In the genomic region with DNA sequence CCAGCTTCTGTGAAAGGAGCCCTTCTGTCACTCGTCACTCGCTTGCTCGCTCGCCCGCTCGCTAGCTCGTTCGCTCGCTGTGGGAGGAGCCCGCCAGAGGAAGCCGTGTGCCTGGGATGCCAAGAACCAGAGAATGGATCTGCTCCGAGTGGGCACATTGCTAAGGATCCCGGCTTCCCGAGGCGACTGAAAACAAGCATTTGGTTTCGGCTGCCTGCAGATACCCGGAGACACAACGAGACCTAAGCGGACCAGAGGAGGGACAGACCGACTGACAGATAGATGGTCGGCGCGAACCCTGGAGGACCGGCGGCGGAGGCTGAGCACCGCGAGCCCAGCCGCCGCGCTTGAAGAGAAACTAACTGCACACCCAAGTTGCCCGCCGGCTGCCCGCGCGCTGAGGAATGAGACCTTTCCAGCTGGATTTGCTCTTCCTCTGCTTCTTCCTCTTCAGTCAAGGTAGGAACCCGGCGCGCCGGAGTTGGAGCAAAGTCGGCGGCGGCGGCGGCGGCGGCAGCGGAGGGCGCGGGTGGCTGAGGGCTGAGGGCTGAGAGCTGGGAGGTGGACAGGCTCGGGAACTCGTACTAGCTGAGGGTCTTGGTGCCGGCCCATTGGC, we compare ENCODE assay signal across 8 mouse cellular contexts. TPM values are rescaled to one million over a fixed set of nuclear protein-coding genes. Genes with fewer than 3 reads are reported as not detected.
DNase-seq lines count a peak whose midpoint lies in the region; ATAC-seq and TF ChIP-seq lines count a peak whose summit lies in the region.

No protein-coding gene starts in this region.

- no peak overlapping the region for H3K27ac ChIP-seq in bone marrow macrophage, adult 2 months (ENCODE audit: insufficient read depth, low read depth, low read length)
- no peak overlapping the region for H3K27ac ChIP-seq in embryonic facial prominence, embryonic 11.5 days (replicated peaks; ENCODE audit: low read depth, low read length)
- H3K27ac ChIP-seq in midbrain, embryonic 12.5 days (replicated peaks), result no peak overlapping the region
- H3K27ac ChIP-seq in stomach, embryonic 16.5 days (ENCODE audit: low read length), result no peak overlapping the region

- peaks cover 30% of the 10 kb centered on the region for H3K27me3 ChIP-seq in embryonic facial prominence, embryonic 11.5 days (ENCODE audit: control insufficient read depth, insufficient read depth, low read length)
- H3K27me3 ChIP-seq in midbrain, embryonic 12.5 days, result peaks cover 68% of the 10 kb centered on the region
- peaks cover 32% of the 10 kb centered on the region for H3K27me3 ChIP-seq in stomach, embryonic 16.5 days (ENCODE audit: control insufficient read depth, insufficient read depth, low read length)

- intact Hi-C loops in left cerebral cortex, postnatal 4 days (cut with DNase I), result loop anchor here (5.0 to 10.0 kb wide), 3 partner anchors 424 to 1227 kb away; no protein-coding TSS in a partner anchor

- no peaks in the 10 kb centered on the region for H3K4me1 ChIP-seq in bone marrow macrophage, adult 2 months (ENCODE audit: control insufficient read depth, insufficient read depth, low read length)
- H3K4me1 ChIP-seq in embryonic facial prominence, embryonic 11.5 days (ENCODE audit: control insufficient read depth, insufficient read depth, low read length), result no peaks in the 10 kb centered on the region
- peaks cover 23% of the 10 kb centered on the region for H3K4me1 ChIP-seq in midbrain, embryonic 12.5 days
- H3K4me1 ChIP-seq in stomach, embryonic 16.5 days (ENCODE audit: control insufficient read depth, insufficient read depth, low read length), result 0 out of 2 replicates have a peak, but pooled peaks cover 9% of the 10 kb centered on the region

- under 1% methylated on average over 52 of the region's 53 CpGs for WGBS in embryonic facial prominence, embryonic 11.5 days
- WGBS in midbrain, embryonic 12.5 days, result under 1% methylated on average over 53 of the region's 53 CpGs
- under 1% methylated on average over 53 of the region's 53 CpGs for WGBS in stomach, embryonic 16.5 days

- no peaks in the 10 kb centered on the region for H3K36me3 ChIP-seq in embryonic facial prominence, embryonic 11.5 days (replicated peaks; ENCODE audit: control insufficient read depth, insufficient read depth, low read depth, low read length)
- H3K36me3 ChIP-seq in midbrain, embryonic 12.5 days, result no peaks in the 10 kb centered on the region
- H3K36me3 ChIP-seq in stomach, embryonic 16.5 days (ENCODE audit: control insufficient read depth, insufficient read depth, low read length), result no peaks in the 10 kb centered on the region

- peak overlapping the region; percentile 57 for H3K9ac ChIP-seq in embryonic facial prominence, embryonic 11.5 days (replicated peaks; ENCODE audit: low read length)
- H3K9ac ChIP-seq in midbrain, embryonic 12.5 days (replicated peaks), result peak overlapping the region; percentile 57
- peak overlapping the region; percentile 64 for H3K9ac ChIP-seq in stomach, embryonic 16.5 days (ENCODE audit: low read length)

- TF ChIP-seq POLR2A in bone marrow macrophage, adult 2 months (IDR thresholded peaks at IDR 0.05; ENCODE audit: borderline replicate concordance, low read depth, low read length), result no peak

- peak overlapping the region; percentile 49 for H3K4me3 ChIP-seq in bone marrow macrophage, adult 2 months (ENCODE audit: insufficient read depth, low read length)
- H3K4me3 ChIP-seq in embryonic facial prominence, embryonic 11.5 days (ENCODE audit: low read depth, low read length), result peak overlapping the region; percentile 57
- peak overlapping the region; percentile 57 for H3K4me3 ChIP-seq in midbrain, embryonic 12.5 days
- peak overlapping the region; percentile 60 for H3K4me3 ChIP-seq in stomach, embryonic 16.5 days (replicated peaks; ENCODE audit: low read length)

- peak; percentile 78 for DNase-seq in embryonic facial prominence, embryonic 11.5 days (ENCODE audit: low spot score)
- DNase-seq in heart, adult 18-20 months, result peak; percentile 27 to 57
- peak; percentile 9 for DNase-seq in kidney, adult 11 months
- peak; percentile 76 for DNase-seq in left cerebral cortex, postnatal 4 days
- no peak for DNase-seq in thymus, postnatal 36 days

- no peak for TF ChIP-seq CTCF in bone marrow macrophage, adult 2 months (IDR thresholded peaks at IDR 0.05; ENCODE audit: low read depth, low read length)

- 0 out of 2 replicates have a peak, but pooled peaks have one; percentile 36 for ATAC-seq in embryonic facial prominence, embryonic 11.5 days (replicated peaks; ENCODE audit: insufficient number of reproducible peaks, low FRiP score, low TSS enrichment, low read depth)
- ATAC-seq in midbrain, embryonic 12.5 days (ENCODE audit: low FRiP score, low read depth), result peak; percentile 72
- ATAC-seq in stomach, embryonic 16.5 days (ENCODE audit: insufficient read depth, low FRiP score), result peak; percentile 54; the same call in 1 of the 2 replicates

- peak overlapping the region; percentile 87 for H3K4me2 ChIP-seq in embryonic facial prominence, embryonic 11.5 days (ENCODE audit: low read depth, low read length)
- H3K4me2 ChIP-seq in midbrain, embryonic 12.5 days (replicated peaks), result peak overlapping the region; percentile 76
- peak overlapping the region; percentile 77 for H3K4me2 ChIP-seq in stomach, embryonic 16.5 days (ENCODE audit: low read depth, low read length)

- H3K9me3 ChIP-seq in embryonic facial prominence, embryonic 11.5 days (replicated peaks; ENCODE audit: control insufficient read depth, low read length), result no peaks in the 10 kb centered on the region
- no peaks in the 10 kb centered on the region for H3K9me3 ChIP-seq in midbrain, embryonic 12.5 days
- no peaks in the 10 kb centered on the region for H3K9me3 ChIP-seq in stomach, embryonic 16.5 days (replicated peaks; ENCODE audit: control insufficient read depth, low read length)

RNA-seq across cellular contexts. Expression of a gene that starts 3.1 kb away (rescaled TPM):
- not detected in 2 replicates for polyA plus RNA-seq in bone marrow macrophage, adult 2 months (2012; ENCODE audit: insufficient read depth, insufficient read length, missing spikeins)
- polyA plus RNA-seq in embryonic facial prominence, embryonic 11.5 days (2014; fragmentation: Nextera tagmentation; extraction: Ambion mirVana), result 2.5 and 3.2 TPM in 2 replicates
- total RNA-seq in heart, adult 18-20 months (2021), result under 1 TPM; 0.47 to 0.51 TPM
- 10 to 100 TPM; 59.8 to 65.9 TPM for total RNA-seq in left cerebral cortex, postnatal 4 days (2021)
- polyA plus RNA-seq in midbrain, embryonic 12.5 days (2016; fragmentation: Nextera tagmentation; extraction: Ambion mirVana), result 9.5 and 11.5 TPM in 2 replicates
- polyA plus RNA-seq in stomach, embryonic 16.5 days (2015; fragmentation: Nextera tagmentation; extraction: Ambion mirVana), result 2.3 and 3.0 TPM in 2 replicates

Comparison
In these comparisons a context has a peak if more than half of its experiments do, and no peak if none do; other contexts are left out.
1. DNase-seq: peak in embryonic facial prominence, embryonic 11.5 days (single experiment), heart, adult 18-20 months (2 of 2), kidney, adult 11 months (single experiment) and left cerebral cortex, postnatal 4 days (single experiment); none in thymus, postnatal 36 days (0 of 2).
2. Peak in every context shown above with its lines, with median percentiles within 50 percentile points of each other: H3K4me3 ChIP-seq, ATAC-seq, H3K4me2 ChIP-seq and H3K9ac ChIP-seq.